Mouse (Mus musculus): ENCODE data around the gene Nos3.

DNA sequence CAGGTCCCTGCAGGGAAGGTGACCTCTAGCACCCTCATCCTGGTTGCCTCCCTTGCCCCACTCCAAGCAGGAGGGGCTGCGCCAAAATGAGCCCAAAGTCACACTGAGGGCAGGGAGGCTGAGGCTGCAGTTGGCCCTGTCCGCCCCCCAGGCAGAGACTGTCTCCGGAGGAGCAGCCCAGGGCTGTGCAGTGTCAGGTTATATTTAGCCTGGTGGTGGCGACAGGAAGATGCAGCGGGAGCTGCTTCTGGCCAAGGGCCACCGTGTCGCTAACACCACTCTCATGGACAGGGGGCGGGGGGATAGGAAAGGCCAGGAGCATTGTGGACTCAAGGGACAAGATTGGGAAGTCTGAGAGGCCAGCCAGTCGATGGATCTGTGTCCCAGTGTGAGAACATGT is 27.2 kb upstream of the Nos3 start:
- TF ChIP-seq POLR2A (IDR thresholded peaks at IDR 0.05; ENCODE audit: borderline replicate concordance, extremely low read depth, low read depth, low read length) (no peak), CTCF (IDR thresholded peaks at IDR 0.05; ENCODE audit: insufficient read depth, low read length) (no peak)

Data from lung, adult 2 months (tissue).